Mouse (Mus musculus): ENCODE measurements around the gene Dnajb8.

The Dnajb8 gene

DNA sequence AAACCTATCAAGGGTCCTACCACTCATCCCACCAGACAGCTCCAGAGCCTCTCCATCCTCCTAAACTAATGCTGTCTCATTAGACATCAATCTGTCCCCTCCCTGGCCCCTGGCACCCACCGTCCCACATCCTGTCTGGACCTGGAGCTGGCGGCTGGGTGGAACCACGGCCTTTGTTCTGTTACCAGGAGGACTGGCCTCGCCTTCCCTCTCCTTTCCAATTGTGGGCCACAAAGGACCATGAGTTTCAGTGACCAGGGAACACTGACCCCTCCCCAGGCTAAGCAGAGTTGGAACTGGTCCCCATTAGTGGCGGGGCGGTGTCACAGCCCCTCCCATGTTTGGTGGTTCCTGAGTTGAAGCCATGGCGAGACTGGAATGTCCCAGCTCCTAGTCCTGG lies 5.5 kb downstream of the Dnajb8 start:
- WGBS = 75% methylated on average over 7 of the region's 7 CpGs

- WGBS = 89% methylated on average over 12 of the region's 12 CpGs
These were observed 7.2 kb downstream of the Dnajb8 start for GRCm38 (mm10) chr6:88229221-88229620.

- whole genome bisulfite sequencing = 88% methylated on average over 7 of the region's 7 CpGs
These were observed 9.8 kb downstream of the Dnajb8 start for GRCm38 (mm10) chr6:88231821-88232220.

DNA sequence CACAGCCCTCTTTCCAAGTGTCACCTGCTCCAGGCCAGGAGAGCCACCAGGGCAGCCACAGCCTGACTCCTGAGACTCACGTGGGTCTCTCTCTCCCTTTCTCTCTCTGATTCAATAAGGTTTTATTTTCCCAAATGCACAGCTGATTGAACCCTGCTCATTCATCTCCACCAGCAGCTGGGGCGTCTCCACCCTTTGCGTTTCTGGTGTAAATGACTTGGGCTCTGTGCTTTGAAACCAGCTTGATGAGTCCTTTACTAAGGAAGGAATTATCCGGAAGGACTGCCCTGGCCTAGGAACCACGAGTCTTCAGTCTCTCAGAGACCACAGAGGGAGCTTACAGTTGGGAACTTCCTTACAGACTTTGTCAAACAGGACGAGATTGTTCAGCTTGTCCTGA lies 10.2 kb downstream of the Dnajb8 start:
- WGBS = 67% methylated on average over 6 of the region's 6 CpGs

GRCm38 (mm10) chr6:88233996-88234395 lies 11.9 kb downstream of the Dnajb8 start:
- WGBS = 90% methylated on average over 8 of the region's 8 CpGs

GRCm38 (mm10) chr6:88235461-88235860 lies 13.4 kb downstream of the Dnajb8 start:
- WGBS = 55% methylated on average over 8 of the region's 8 CpGs

DNA sequence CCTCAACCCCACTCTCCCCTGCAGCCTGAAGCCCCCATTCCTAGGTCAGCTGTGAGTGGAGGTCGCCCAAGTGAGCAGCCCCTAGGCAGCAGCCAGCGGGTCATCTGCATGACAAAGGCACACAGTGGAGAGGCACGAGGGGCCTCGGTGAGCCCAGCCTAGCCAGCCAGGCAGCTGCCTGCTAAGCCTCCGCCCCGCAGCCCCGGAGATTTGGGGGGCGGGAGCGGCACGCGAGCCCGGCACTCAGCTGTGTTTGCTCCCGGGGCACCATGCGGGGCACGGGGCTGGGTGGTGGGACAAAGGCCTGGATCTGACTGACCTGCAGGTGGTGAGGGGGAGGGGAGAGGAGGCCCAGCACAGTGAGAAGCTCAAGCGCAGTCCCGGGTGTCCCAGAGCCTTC lies 13.9 kb downstream of the Dnajb8 start:
- WGBS = 8% methylated on average over 17 of the region's 17 CpGs

GRCm38 (mm10) chr6:88236513-88236912 lies 14.4 kb downstream of the Dnajb8 start:
- 40% methylated on average over 7 of the region's 7 CpGs for WGBS

DNA sequence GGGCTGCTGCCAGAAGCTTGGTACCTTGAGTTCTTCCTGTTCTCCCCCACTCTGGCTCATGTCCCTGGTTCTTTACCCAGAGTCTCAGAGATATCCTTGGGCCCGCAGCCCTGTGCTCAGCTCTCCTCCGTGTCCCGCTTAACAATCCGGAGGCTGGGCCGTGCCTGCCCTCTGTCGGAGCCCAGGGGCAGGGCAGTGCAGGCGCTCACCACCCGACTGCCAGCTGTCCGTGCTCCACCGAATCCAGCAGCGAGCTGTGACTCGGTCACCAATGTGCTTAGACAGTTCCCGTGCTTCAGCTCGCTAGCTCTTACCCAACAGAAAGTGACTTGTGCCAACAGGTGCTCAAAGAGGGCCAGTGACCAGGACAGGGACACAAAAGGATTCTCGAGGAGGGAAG lies 20.5 kb downstream of the Dnajb8 start:
- WGBS = 21% methylated on average over 15 of the region's 15 CpGs

- 82% methylated on average over 1 of the region's 1 CpGs for WGBS
These were observed 27.2 kb downstream of the Dnajb8 start for GRCm38 (mm10) chr6:88249231-88249630.

DNA sequence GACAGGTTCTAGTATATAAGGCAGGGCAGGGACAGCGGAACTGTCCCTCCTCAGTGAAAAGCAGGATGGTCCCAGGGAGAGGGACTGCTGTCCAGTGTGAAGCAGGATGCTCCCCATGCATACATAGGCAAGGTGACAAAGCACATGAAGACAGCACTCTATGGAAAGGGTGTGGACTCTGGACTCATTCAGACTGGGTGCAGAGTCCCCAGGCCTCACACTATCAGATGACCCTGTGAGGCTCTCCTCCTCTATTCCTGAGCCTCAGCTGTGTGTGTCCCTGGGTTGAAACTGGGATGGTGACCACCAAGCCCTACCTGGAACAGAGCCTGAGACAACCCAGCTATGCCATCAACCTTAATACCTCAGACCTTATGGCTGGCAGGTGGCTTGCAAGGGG lies 29.3 kb downstream of the Dnajb8 start:
- WGBS = 100% methylated on average over 1 of the region's 1 CpGs

GRCm38 (mm10) chr6:88251798-88252478 lies 29.9 kb downstream of the Dnajb8 start:
- WGBS = 84% methylated on average over 7 of the region's 7 CpGs

DNA sequence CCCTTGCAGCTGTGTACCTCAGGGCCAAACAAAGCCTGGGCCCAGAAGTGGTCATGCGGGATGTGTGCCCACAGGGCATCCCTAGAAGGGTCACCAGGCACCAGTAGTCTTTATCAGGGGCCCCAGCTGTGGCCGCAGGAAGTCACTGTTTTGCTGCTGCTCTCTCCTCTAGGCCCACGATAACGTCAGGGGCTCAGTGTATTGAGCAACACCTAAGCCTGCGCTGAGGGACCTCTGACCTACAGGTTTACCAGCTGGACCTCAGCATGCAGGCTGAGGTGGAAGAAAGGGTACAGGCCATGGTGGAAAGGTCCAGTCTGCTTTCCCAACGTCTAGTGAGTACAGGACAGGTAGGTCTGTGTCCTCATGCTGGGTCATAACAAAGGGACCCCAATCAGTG lies 32.0 kb downstream of the Dnajb8 start:
- 80% methylated on average over 6 of the region's 6 CpGs for WGBS

- WGBS = 92% methylated on average over 4 of the region's 4 CpGs
These were observed 33.4 kb downstream of the Dnajb8 start for GRCm38 (mm10) chr6:88255435-88255834.

DNA sequence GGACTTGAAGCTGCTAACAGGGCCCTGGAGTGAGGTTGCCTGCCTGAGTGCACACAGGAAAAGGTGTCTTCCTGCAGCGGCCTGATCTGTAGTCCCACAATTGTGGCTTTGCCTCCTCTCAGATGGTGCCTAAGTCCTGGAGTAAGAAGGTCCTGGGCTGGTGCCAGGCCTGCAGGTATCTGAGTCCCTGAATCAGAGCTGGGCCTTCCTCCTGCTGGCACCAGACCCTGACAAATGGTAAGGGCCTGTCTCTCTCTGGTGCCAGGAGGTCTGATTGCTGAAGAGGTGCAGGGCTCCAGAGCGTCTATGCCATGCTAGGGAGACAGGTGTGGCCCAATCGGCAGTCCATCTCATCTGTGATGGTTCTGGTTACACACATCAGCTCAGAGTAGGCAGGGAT lies 37.6 kb downstream of the Dnajb8 start:
- WGBS = 96% methylated on average over 3 of the region's 3 CpGs

- 98% methylated on average over 3 of the region's 3 CpGs for WGBS
These were observed 38.6 kb downstream of the Dnajb8 start for GRCm38 (mm10) chr6:88260645-88261044.

- 81% methylated on average over 9 of the region's 9 CpGs for WGBS
These were observed 40.1 kb downstream of the Dnajb8 start for GRCm38 (mm10) chr6:88262160-88262559.

- 100% methylated on average over 1 of the region's 1 CpGs for WGBS
These were observed 43.3 kb downstream of the Dnajb8 start for GRCm38 (mm10) chr6:88265355-88265754.

GRCm38 (mm10) chr6:88266055-88266454 lies 44.0 kb downstream of the Dnajb8 start:
- WGBS = 95% methylated on average over 3 of the region's 3 CpGs

- 94% methylated on average over 3 of the region's 3 CpGs for WGBS
These were observed 45.0 kb downstream of the Dnajb8 start for GRCm38 (mm10) chr6:88267068-88267467.

- 96% methylated on average over 2 of the region's 2 CpGs for WGBS
These were observed 45.9 kb downstream of the Dnajb8 start for GRCm38 (mm10) chr6:88267970-88268369.

- WGBS = 96% methylated on average over 6 of the region's 6 CpGs
These were observed 52.6 kb downstream of the Dnajb8 start for GRCm38 (mm10) chr6:88274623-88275022.

GRCm38 (mm10) chr6:88276221-88276620 lies 54.2 kb downstream of the Dnajb8 start:
- WGBS = 62% methylated on average over 4 of the region's 4 CpGs

DNA sequence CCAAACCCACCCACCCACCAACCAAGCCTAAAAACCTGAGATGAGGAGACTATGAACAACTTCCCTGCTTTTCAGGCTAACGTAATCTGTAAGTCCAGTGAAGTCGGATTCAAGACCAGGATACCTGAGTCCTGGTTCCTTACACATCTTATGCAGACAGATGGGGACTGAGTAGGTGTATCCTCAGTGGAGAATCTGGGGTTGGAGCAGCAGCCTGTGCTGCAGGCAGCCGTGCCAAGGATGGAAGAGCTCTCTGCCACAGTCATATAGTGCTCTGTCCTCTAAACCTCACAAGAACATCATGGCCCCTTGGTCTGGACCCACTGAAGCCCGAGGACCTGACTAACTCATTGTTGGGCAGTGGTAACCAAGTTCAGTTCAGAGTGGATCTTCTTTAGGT lies 55.2 kb downstream of the Dnajb8 start:
- WGBS = 67% methylated on average over 4 of the region's 4 CpGs

Data from cerebral cortex, adult 2 months (tissue).